Mouse (Mus musculus) neural tube, embryonic 13.5 days (tissue): ENCODE results near the gene Foxo1. TPM values are rescaled to one million over a fixed set of nuclear protein-coding genes. Genes with fewer than 3 reads are reported as not detected.

ENCODE experiments used
- ATAC-seq: fragments of 200-750 bp; cut with Nextera tagmentation; 2 replicates; pipeline ENCODE4 v1.8.0; 2017; ENCODE audit warnings: low read depth, mild to moderate bottlenecking, moderate TSS enrichment, moderate library complexity
- H3K27ac ChIP-seq: fragments of 300-500 bp; sonication (generic); replicated peaks from 2 replicates; pipeline ENCODE4 v1.5.1; 2015; ENCODE audit warnings: moderate library complexity, mild to moderate bottlenecking, inconsistent platforms
- H3K27me3 ChIP-seq: fragments of 300-500 bp; sonication (generic); 2 replicates; pipeline ENCODE4 v1.6.1; 2015; ENCODE audit warnings: mild to moderate bottlenecking, inconsistent platforms
- H3K36me3 ChIP-seq: fragments of 300-500 bp; sonication (generic); 2 replicates; pipeline ENCODE4 v1.6.1; 2015; ENCODE audit warnings: mild to moderate bottlenecking, inconsistent platforms
- H3K4me1 ChIP-seq: fragments of 300-500 bp; sonication (generic); replicated peaks from 2 replicates; pipeline ENCODE4 v1.6.1; 2015; ENCODE audit warnings: inconsistent platforms
- H3K4me2 ChIP-seq: fragments of 300-500 bp; sonication (generic); 2 replicates; pipeline ENCODE4 v1.6.1; 2015; ENCODE audit warnings: inconsistent platforms, mild to moderate bottlenecking, moderate library complexity
- H3K4me3 ChIP-seq: fragments of 300-500 bp; sonication (generic); 2 replicates; pipeline ENCODE4 v1.5.1; 2015; ENCODE audit warnings: mild to moderate bottlenecking, inconsistent platforms
- H3K9ac ChIP-seq: fragments of 300-500 bp; sonication (generic); 2 replicates; pipeline ENCODE4 v1.6.1; 2015; ENCODE audit warnings: moderate library complexity, mild to moderate bottlenecking, inconsistent platforms
- H3K9me3 ChIP-seq: fragments of 300-500 bp; sonication (generic); 2 replicates; pipeline ENCODE4 v1.6.1; 2016; ENCODE audit warnings: inconsistent platforms
- WGBS: fragments of 180-500 bp; shearing (Covaris S2); methylation state at CpG from one replicate; pipeline ENCODE4 v1.1.7; 2015; 5-methylcytosine and 5-hydroxymethylcytosine counted together
- polyA plus RNA-seq: library from polyadenylated mRNA; unstranded; fragments of >200 nt; fragmentation: Nextera tagmentation; extraction: Ambion mirVana; gene quantifications from 2 replicates; pipeline ENCODE4 v1.2.1, GENCODE M21; 2015

The Foxo1 gene
- polyA plus RNA-seq, 1 experiment from 2014 or later, result 2.7 TPM

DNA sequence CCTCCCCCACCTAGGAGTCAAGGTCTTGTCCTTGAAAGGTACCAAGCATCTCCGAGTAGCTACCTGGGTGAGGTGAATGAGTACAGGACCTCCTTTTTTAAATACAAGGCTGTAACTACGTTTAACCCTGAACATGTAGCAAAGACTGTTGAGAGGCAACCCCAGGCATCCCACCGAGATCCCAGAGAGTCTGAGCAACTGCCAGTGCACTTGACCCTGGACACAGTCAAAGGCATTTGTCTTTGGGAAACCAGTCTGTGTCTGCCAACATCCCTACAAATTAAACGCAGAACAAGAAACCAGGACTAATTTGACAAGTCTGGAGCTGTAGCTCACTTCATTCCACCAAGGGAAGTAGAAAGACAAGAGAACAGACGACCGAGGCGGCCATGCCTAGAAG is 86.1 kb downstream of the Foxo1 start:
- no peak overlapping the region for H3K4me2 ChIP-seq
- no peak overlapping the region for H3K9ac ChIP-seq
- H3K4me1 ChIP-seq, result no peaks in the 10 kb centered on the region; the same call in 1 of the 2 replicates
- H3K9me3 ChIP-seq, result no peaks in the 10 kb centered on the region
- no peak overlapping the region for H3K4me3 ChIP-seq
- H3K27me3 ChIP-seq, result no peaks in the 10 kb centered on the region
- 81% methylated on average over 7 of the region's 7 CpGs for WGBS
- no peak for ATAC-seq
- no peaks in the 10 kb centered on the region for H3K36me3 ChIP-seq
- H3K27ac ChIP-seq, result no peak overlapping the region

DNA sequence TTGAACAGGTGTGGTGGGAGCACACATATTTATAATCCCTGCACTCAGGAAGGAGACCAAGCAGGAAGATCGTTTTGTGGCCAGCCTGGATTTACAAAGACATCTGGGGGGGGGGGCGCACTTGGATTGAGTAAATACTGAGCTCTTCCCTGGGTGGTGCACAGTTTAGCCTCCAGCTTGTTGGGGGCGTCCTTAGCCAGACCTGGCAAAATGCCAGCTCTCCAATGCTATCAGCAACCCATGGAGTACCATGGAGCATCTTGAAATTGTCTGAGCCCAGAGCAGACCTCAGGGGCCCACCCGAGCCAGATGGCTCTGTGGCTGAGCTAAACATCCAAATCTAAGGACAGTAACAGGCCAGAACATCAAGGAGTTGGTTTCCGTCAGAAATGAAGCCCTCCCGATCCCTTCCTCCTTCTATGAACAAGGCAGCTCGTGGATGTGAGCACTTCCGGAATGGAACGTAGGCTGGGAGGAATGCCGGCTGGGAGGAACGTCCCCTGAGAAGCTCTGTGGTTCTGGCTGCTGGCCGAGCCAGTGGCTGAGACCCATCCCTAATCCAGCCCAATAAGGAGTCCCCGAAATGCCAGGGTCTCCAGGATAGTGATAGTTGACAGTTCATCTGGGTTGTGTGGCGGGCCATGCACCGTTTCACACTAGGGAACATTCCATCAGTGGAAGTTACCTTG is 89.3 kb downstream of the Foxo1 start:
- Histone ChIP-seq H3K4me3 (no peak overlapping the region), H3K9me3 (no peaks in the 10 kb centered on the region), H3K4me1 (no peaks in the 10 kb centered on the region; the same call in 1 of the 2 replicates), H3K27ac (no peak overlapping the region), H3K4me2 (no peak overlapping the region), H3K36me3 (no peaks in the 10 kb centered on the region), H3K27me3 (no peaks in the 10 kb centered on the region), H3K9ac (no peak overlapping the region)
- ATAC-seq, result no peak
- WGBS, result 87% methylated on average over 15 of the region's 15 CpGs

DNA sequence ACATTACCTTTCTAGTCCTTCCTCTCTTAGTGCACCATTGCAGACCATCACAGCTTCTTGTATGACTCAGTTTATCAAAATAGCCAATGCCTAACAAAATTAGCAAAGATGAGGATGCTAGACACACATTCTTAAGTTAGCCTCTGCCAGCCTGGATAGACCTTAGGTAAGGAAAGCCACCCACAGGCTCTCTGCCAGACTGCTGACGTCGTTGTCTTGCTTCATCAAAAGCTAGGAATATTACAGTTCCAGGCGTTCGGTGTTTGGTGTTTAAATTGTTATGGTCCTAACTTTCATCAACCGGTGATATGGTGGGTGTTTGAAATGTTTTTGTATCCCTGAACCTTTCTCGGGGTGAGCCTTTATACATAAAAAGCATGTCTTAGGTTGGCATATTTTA is 96.4 kb downstream of the Foxo1 start:
- Histone ChIP-seq H3K4me2 (no peak overlapping the region), H3K36me3 (no peaks in the 10 kb centered on the region), H3K27me3 (no peaks in the 10 kb centered on the region), H3K9me3 (no peaks in the 10 kb centered on the region), H3K27ac (no peak overlapping the region), H3K4me3 (no peak overlapping the region), H3K4me1 (no peaks in the 10 kb centered on the region), H3K9ac (no peak overlapping the region)
- 90% methylated on average over 6 of the region's 6 CpGs for WGBS
- no peak for ATAC-seq

- 87% methylated on average over 9 of the region's 9 CpGs for WGBS
- no peak for ATAC-seq
- H3K4me2 ChIP-seq, result no peak overlapping the region
- no peaks in the 10 kb centered on the region for H3K36me3 ChIP-seq
- no peak overlapping the region for H3K4me3 ChIP-seq
- H3K9me3 ChIP-seq, result no peaks in the 10 kb centered on the region
- no peak overlapping the region for H3K27ac ChIP-seq
- no peaks in the 10 kb centered on the region for H3K4me1 ChIP-seq
- no peaks in the 10 kb centered on the region for H3K27me3 ChIP-seq
- no peak overlapping the region for H3K9ac ChIP-seq
Observed at GRCm38 (mm10) chr3:52369204-52369603, 101.1 kb downstream of the Foxo1 start.

DNA sequence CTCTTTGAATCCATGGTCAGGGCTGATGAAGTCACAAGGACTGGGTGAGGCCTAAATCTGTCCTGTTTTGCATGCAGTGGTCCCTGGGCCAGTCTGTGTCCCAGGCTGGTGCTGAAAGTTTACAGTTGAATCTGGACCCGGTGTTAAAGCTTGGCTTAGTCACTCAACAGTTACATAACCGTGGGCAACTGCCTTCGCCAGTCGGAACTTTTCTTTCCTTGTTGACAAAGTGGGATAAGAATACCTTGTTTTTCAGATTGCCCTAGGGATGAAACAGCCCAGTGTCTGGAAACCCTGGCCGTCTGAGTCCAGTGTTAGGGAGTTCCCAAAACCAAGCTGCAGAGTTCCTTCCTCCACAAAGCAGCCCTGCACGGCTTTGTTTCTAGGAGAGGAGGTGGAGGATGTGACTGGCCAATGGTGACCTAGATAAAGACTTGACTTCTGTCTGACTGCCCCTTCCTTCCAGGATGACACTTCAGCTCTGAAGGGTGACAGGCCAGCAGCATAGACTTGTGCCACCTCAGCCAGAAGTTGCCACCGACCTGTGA is 101.8 kb downstream of the Foxo1 start:
- no peak overlapping the region for H3K27ac ChIP-seq
- no peak overlapping the region for H3K4me3 ChIP-seq
- 84% methylated on average over 7 of the region's 7 CpGs for WGBS
- no peaks in the 10 kb centered on the region for H3K9me3 ChIP-seq
- no peak overlapping the region for H3K4me2 ChIP-seq
- ATAC-seq, result no peak
- no peaks in the 10 kb centered on the region for H3K36me3 ChIP-seq
- no peaks in the 10 kb centered on the region for H3K27me3 ChIP-seq
- no peaks in the 10 kb centered on the region for H3K4me1 ChIP-seq
- no peak overlapping the region for H3K9ac ChIP-seq

DNA sequence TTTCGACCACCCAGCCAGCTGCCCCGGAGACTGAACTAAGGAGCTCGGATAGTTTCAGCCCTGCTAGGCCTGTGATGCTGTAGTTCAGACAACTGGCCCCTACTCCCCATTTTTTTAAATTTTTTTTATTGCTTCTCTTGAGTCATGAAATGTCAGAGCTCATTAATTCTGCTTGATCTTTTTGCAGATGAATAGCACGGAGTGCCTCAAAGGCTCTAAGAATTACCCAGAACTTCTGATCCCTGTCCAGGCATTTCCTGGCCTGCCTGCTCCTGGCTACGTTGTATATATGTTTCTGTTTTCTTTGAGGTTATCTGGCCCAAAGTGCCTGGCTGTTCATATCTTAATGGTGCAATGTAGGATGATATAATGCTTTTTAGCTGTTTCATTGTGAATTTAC is 108.8 kb downstream of the Foxo1 start:
- ATAC-seq, result no peak
- H3K27me3 ChIP-seq, result no peaks in the 10 kb centered on the region
- no peaks in the 10 kb centered on the region for H3K36me3 ChIP-seq

DNA sequence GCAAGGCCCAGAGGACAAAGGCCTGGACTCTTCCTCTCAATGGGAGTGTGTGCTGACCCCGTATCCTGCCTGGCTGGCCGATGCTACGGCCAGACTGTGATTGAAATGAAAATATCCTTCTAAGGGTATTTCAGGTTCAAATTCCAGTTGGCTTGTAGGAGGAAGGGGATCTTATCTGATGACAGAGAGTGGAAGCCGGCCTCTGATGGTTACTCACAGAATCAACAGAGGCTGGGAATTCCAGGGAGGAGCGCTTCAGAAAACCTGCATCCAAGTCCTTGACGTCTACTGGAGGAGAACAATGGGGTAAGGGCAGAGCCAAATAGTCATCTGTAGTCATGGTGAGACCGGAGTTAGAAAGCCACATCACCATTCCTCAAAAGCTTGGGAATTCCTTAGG is 115.2 kb downstream of the Foxo1 start:
- no peak for ATAC-seq
- Histone ChIP-seq H3K9me3 (no peaks in the 10 kb centered on the region), H3K9ac (no peak overlapping the region), H3K27me3 (no peaks in the 10 kb centered on the region; the same call in 1 of the 2 replicates), H3K4me3 (no peak overlapping the region), H3K4me2 (no peak overlapping the region), H3K36me3 (no peaks in the 10 kb centered on the region), H3K27ac (no peak overlapping the region), H3K4me1 (no peaks in the 10 kb centered on the region)
- 82% methylated on average over 7 of the region's 7 CpGs for WGBS

More for the DNA sequence above, 108.8 kb downstream of the Foxo1 start:
- WGBS, result 82% methylated on average over 5 of the region's 5 CpGs
- Histone ChIP-seq H3K4me3 (no peak overlapping the region), H3K4me2 (no peak overlapping the region), H3K4me1 (no peaks in the 10 kb centered on the region), H3K9me3 (no peaks in the 10 kb centered on the region), H3K27ac (no peak overlapping the region), H3K9ac (no peak overlapping the region)

DNA sequence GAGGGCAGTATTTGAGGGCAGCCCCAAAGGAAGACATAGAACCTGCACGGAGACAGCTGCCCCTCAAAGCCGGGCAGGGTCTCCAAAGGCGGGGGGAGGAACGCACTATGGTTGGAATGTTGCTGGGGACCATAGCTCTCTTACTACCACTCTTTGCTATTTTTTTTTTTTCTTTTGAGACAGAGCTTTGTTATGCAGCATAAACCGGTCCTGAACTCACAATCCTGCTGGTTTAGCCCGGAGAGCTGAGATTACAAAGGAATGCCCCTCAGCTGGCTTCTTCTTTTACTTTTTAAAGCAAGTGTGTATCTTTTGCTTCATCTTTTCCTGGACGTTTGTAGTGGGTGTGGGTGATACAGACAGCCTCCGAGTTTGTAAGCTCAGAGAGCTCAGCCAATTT is 118.2 kb downstream of the Foxo1 start:
- 52% methylated on average over 8 of the region's 8 CpGs for WGBS
- H3K4me2 ChIP-seq, result no peak overlapping the region
- no peak overlapping the region for H3K27ac ChIP-seq
- H3K4me1 ChIP-seq, result no peaks in the 10 kb centered on the region
- no peaks in the 10 kb centered on the region for H3K36me3 ChIP-seq
- no peaks in the 10 kb centered on the region for H3K9me3 ChIP-seq
- ATAC-seq, result no peak
- no peak overlapping the region for H3K9ac ChIP-seq
- H3K4me3 ChIP-seq, result no peak overlapping the region
- H3K27me3 ChIP-seq, result no peaks in the 10 kb centered on the region; the same call in 1 of the 2 replicates

DNA sequence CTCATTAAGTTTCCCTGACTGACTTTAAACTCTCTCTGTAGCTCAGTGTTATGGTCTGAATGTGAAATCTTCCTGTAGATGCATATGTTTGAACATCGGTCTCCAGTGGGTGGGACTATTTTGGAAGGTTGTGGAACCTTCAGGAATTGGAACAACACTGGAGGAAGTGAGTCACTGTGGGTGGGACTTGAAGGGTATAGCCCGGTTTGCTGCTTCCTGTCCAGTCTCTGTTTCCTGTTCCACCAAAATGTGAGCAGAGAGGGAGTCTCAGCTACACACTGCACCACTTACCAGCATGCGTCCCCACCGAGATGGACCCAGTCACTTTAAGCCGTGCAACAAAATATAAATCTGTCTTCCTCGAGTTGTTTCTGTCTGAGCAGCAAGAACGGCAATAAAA is 122.2 kb downstream of the Foxo1 start:
- 83% methylated on average over 7 of the region's 7 CpGs for WGBS
- no peak overlapping the region for H3K4me2 ChIP-seq
- ATAC-seq, result no peak

GRCm38 (mm10) chr3:52390766-52391665 is 122.9 kb downstream of the Foxo1 start:
- no peaks in the 10 kb centered on the region for H3K27me3 ChIP-seq
- H3K36me3 ChIP-seq, result no peaks in the 10 kb centered on the region
- no peak overlapping the region for H3K4me2 ChIP-seq
- no peak overlapping the region for H3K4me3 ChIP-seq
- H3K9ac ChIP-seq, result no peak overlapping the region
- no peak overlapping the region for H3K27ac ChIP-seq
- 69% methylated on average over 17 of the region's 17 CpGs for WGBS
- H3K4me1 ChIP-seq, result no peaks in the 10 kb centered on the region
- H3K9me3 ChIP-seq, result no peaks in the 10 kb centered on the region
- ATAC-seq, result no peak

More for the DNA sequence above, 122.2 kb downstream of the Foxo1 start:
- H3K9me3 ChIP-seq, result no peaks in the 10 kb centered on the region
- H3K27ac ChIP-seq, result no peak overlapping the region
- no peaks in the 10 kb centered on the region for H3K4me1 ChIP-seq
- H3K36me3 ChIP-seq, result no peaks in the 10 kb centered on the region
- H3K27me3 ChIP-seq, result no peaks in the 10 kb centered on the region
- no peak overlapping the region for H3K4me3 ChIP-seq
- H3K9ac ChIP-seq, result no peak overlapping the region

DNA sequence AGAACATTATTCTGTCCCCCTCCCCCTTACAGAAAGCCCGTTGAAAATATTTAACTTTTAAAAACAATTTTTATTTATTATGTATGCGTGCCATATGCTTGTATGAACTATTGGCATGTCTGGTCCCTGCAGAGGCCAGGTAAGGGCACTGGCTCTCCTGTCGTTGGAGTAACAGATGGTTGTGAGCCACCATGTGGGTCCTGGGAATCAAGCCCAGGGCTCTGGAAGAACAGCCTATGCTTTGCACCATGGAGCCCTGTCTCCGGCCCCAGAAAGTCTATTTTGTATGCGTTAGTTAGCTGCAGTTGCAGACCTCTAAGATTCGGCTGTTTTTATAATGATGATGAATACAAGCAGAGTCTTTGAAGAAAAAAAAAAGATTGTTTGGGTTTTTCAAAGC is 123.8 kb downstream of the Foxo1 start:
- Histone ChIP-seq H3K4me1 (no peaks in the 10 kb centered on the region), H3K36me3 (no peaks in the 10 kb centered on the region), H3K4me2 (no peak overlapping the region), H3K9me3 (no peaks in the 10 kb centered on the region), H3K27ac (no peak overlapping the region), H3K9ac (no peak overlapping the region), H3K27me3 (no peaks in the 10 kb centered on the region), H3K4me3 (no peak overlapping the region)
- ATAC-seq, result no peak
- WGBS, result 78% methylated on average over 6 of the region's 6 CpGs

- ATAC-seq, result no peak
- H3K36me3 ChIP-seq, result no peaks in the 10 kb centered on the region
- no peak overlapping the region for H3K4me3 ChIP-seq
- peaks cover 2% of the 10 kb centered on the region; the same call in 1 of the 2 replicates for H3K27me3 ChIP-seq
- no peak overlapping the region for H3K27ac ChIP-seq
- H3K9ac ChIP-seq, result no peak overlapping the region
- WGBS, result 77% methylated on average over 2 of the region's 2 CpGs
- H3K9me3 ChIP-seq, result no peaks in the 10 kb centered on the region
- no peaks in the 10 kb centered on the region for H3K4me1 ChIP-seq
- H3K4me2 ChIP-seq, result no peak overlapping the region
Observed at GRCm38 (mm10) chr3:52392521-52392920, 124.4 kb downstream of the Foxo1 start.
